Mouse (Mus musculus) testis, adult 2 months (tissue): ENCODE results near the gene Nrxn1.

Source experiments
- CTCF ChIP-seq: fragments of 200-500 bp; IDR thresholded peaks from 2 replicates; pipeline ENCODE4 v1.5.1; 2012; ENCODE audit warnings: low read depth, mild to moderate bottlenecking, inconsistent platforms, low read length, moderate library complexity; ENCODE audit not compliant: control insufficient read depth, insufficient read depth, insufficient replicate concordance
- POLR2A ChIP-seq: fragments of 200-500 bp; IDR thresholded peaks from 2 replicates; pipeline ENCODE4 v1.6.1; 2012; ENCODE audit warnings: low read depth, mild to moderate bottlenecking, inconsistent platforms, low read length, moderate library complexity; ENCODE audit not compliant: control insufficient read depth

DNA sequence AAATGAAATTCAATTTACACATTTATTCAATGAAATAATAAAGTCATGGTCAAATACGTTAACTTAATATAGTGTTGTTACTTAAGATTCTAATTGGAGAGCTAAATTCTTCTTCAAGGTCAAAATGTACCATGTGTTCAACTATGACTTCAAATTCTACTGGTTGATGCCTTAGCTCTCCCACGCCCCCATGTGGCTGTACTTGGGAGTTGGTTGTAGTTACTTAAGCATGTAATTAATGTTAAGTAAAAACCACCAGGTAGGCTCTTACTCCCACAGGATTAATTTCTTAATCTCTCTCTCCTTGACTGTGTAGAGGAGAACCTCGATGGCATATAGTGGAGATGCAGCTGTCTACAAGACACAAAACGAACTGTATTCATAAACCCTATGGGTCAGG is 951.3 kb downstream of the Nrxn1 start:
- no peak for TF ChIP-seq POLR2A
- no peak for TF ChIP-seq CTCF
